Mouse (Mus musculus): ENCODE data around the gene Otogl. TPM values are rescaled to one million over a fixed set of nuclear protein-coding genes. Genes with fewer than 3 reads are reported as not detected.

Otogl gene
- polyA plus RNA-seq, 1 experiment = 0.02 TPM

GRCm38 (mm10) chr10:107946348-107946747 is 34.4 kb upstream of the Otogl start:
- Histone ChIP-seq H3K27ac (ENCODE audit: insufficient read depth, low read depth, low read length) (no peak overlapping the region), H3K4me1 (ENCODE audit: control insufficient read depth, insufficient read depth, low read length) (peaks cover under 1% of the 10 kb centered on the region; the same call in 1 of the 2 replicates), H3K36me3 (ENCODE audit: control insufficient read depth, insufficient read depth, low read length) (no peaks in the 10 kb centered on the region), H3K27me3 (replicated peaks; ENCODE audit: control insufficient read depth, insufficient read depth, low read length) (no peaks in the 10 kb centered on the region), H3K4me3 (ENCODE audit: insufficient read depth, low read depth, low read length) (no peak overlapping the region)
- no peak for TF ChIP-seq POLR2A (IDR thresholded peaks at IDR 0.05; ENCODE audit: low read depth, low read length)
- TF ChIP-seq CTCF (conservative IDR thresholded peaks at IDR 0.05; ENCODE audit: insufficient read depth, insufficient read length, low read depth, low read length) = no peak
- WGBS = 62% methylated on average over 5 of the region's 5 CpGs
- no peak for DNase-seq

GRCm38 (mm10) chr10:107943859-107944258 is 31.9 kb upstream of the Otogl start:
- peaks cover 7% of the 10 kb centered on the region; the same call in 1 of the 2 replicates for H3K4me1 ChIP-seq (ENCODE audit: control insufficient read depth, insufficient read depth, low read length)
- H3K27ac ChIP-seq (ENCODE audit: insufficient read depth, low read depth, low read length) = no peak overlapping the region
- no peak overlapping the region for H3K4me3 ChIP-seq (ENCODE audit: insufficient read depth, low read depth, low read length)
- no peak for TF ChIP-seq CTCF (conservative IDR thresholded peaks at IDR 0.05; ENCODE audit: insufficient read depth, insufficient read length, low read depth, low read length)
- TF ChIP-seq POLR2A (IDR thresholded peaks at IDR 0.05; ENCODE audit: low read depth, low read length) = no peak
- WGBS = 72% methylated on average over 3 of the region's 3 CpGs
- DNase-seq = no peak
- no peaks in the 10 kb centered on the region for H3K36me3 ChIP-seq (ENCODE audit: control insufficient read depth, insufficient read depth, low read length)
- no peaks in the 10 kb centered on the region for H3K27me3 ChIP-seq (replicated peaks; ENCODE audit: control insufficient read depth, insufficient read depth, low read length)

GRCm38 (mm10) chr10:107941188-107941900 is 29.4 kb upstream of the Otogl start:
- Histone ChIP-seq H3K4me3 (ENCODE audit: insufficient read depth, low read depth, low read length) (no peak overlapping the region), H3K36me3 (ENCODE audit: control insufficient read depth, insufficient read depth, low read length) (no peaks in the 10 kb centered on the region), H3K27me3 (replicated peaks; ENCODE audit: control insufficient read depth, insufficient read depth, low read length) (no peaks in the 10 kb centered on the region), H3K4me1 (ENCODE audit: control insufficient read depth, insufficient read depth, low read length) (peaks cover 7% of the 10 kb centered on the region; the same call in 1 of the 2 replicates), H3K27ac (ENCODE audit: insufficient read depth, low read depth, low read length) (no peak overlapping the region)
- TF ChIP-seq CTCF (conservative IDR thresholded peaks at IDR 0.05; ENCODE audit: insufficient read depth, insufficient read length, low read depth, low read length) (no peak), POLR2A (IDR thresholded peaks at IDR 0.05; ENCODE audit: low read depth, low read length) (no peak)
- peak; percentile 48 for DNase-seq
- 53% methylated on average over 4 of the region's 4 CpGs for WGBS

GRCm38 (mm10) chr10:107940302-107940701 is 28.4 kb upstream of the Otogl start:
- no peak overlapping the region for H3K27ac ChIP-seq (ENCODE audit: insufficient read depth, low read depth, low read length)
- no peaks in the 10 kb centered on the region for H3K27me3 ChIP-seq (replicated peaks; ENCODE audit: control insufficient read depth, insufficient read depth, low read length)
- no peak overlapping the region for H3K4me3 ChIP-seq (ENCODE audit: insufficient read depth, low read depth, low read length)
- no peaks in the 10 kb centered on the region for H3K36me3 ChIP-seq (ENCODE audit: control insufficient read depth, insufficient read depth, low read length)
- H3K4me1 ChIP-seq (ENCODE audit: control insufficient read depth, insufficient read depth, low read length) = peaks cover 7% of the 10 kb centered on the region; the same call in 1 of the 2 replicates
- 51% methylated on average over 6 of the region's 6 CpGs for WGBS
- TF ChIP-seq CTCF (conservative IDR thresholded peaks at IDR 0.05; ENCODE audit: insufficient read depth, insufficient read length, low read depth, low read length) (no peak), POLR2A (IDR thresholded peaks at IDR 0.05; ENCODE audit: low read depth, low read length) (no peak)
- DNase-seq = peak; percentile 59

- TF ChIP-seq POLR2A (IDR thresholded peaks at IDR 0.05; ENCODE audit: low read depth, low read length) (no peak), CTCF (conservative IDR thresholded peaks at IDR 0.05; ENCODE audit: insufficient read depth, insufficient read length, low read depth, low read length) (no peak)
- no peak for DNase-seq
- H3K36me3 ChIP-seq (ENCODE audit: control insufficient read depth, insufficient read depth, low read length) = no peaks in the 10 kb centered on the region
- peaks cover 7% of the 10 kb centered on the region; the same call in 1 of the 2 replicates for H3K4me1 ChIP-seq (ENCODE audit: control insufficient read depth, insufficient read depth, low read length)
- no peaks in the 10 kb centered on the region for H3K27me3 ChIP-seq (replicated peaks; ENCODE audit: control insufficient read depth, insufficient read depth, low read length)
- no peak overlapping the region for H3K27ac ChIP-seq (ENCODE audit: insufficient read depth, low read depth, low read length)
- H3K4me3 ChIP-seq (ENCODE audit: insufficient read depth, low read depth, low read length) = no peak overlapping the region
- 88% methylated on average over 6 of the region's 6 CpGs for WGBS
Measured at GRCm38 (mm10) chr10:107939821-107940220, 27.9 kb upstream of the Otogl start.

- no peak for DNase-seq
Measured at GRCm38 (mm10) chr10:107934055-107934454, 22.1 kb upstream of the Otogl start.

GRCm38 (mm10) chr10:107933527-107933926 is 21.6 kb upstream of the Otogl start:
- DNase-seq = no peak
- WGBS = 87% methylated on average over 1 of the region's 1 CpGs
- H3K4me1 ChIP-seq (ENCODE audit: control insufficient read depth, insufficient read depth, low read length) = peaks cover 3% of the 10 kb centered on the region; the same call in 1 of the 2 replicates
- no peaks in the 10 kb centered on the region for H3K27me3 ChIP-seq (replicated peaks; ENCODE audit: control insufficient read depth, insufficient read depth, low read length)
- H3K36me3 ChIP-seq (ENCODE audit: control insufficient read depth, insufficient read depth, low read length) = no peaks in the 10 kb centered on the region
- TF ChIP-seq CTCF (conservative IDR thresholded peaks at IDR 0.05; ENCODE audit: insufficient read depth, insufficient read length, low read depth, low read length) (no peak), POLR2A (IDR thresholded peaks at IDR 0.05; ENCODE audit: low read depth, low read length) (no peak)
- H3K27ac ChIP-seq (ENCODE audit: insufficient read depth, low read depth, low read length) = no peak overlapping the region
- no peak overlapping the region for H3K4me3 ChIP-seq (ENCODE audit: insufficient read depth, low read depth, low read length)

More at GRCm38 (mm10) chr10:107934055-107934454, 22.1 kb upstream of the Otogl start:
- Histone ChIP-seq H3K4me3 (ENCODE audit: insufficient read depth, low read depth, low read length) (no peak overlapping the region), H3K27me3 (replicated peaks; ENCODE audit: control insufficient read depth, insufficient read depth, low read length) (no peaks in the 10 kb centered on the region), H3K27ac (ENCODE audit: insufficient read depth, low read depth, low read length) (no peak overlapping the region), H3K4me1 (ENCODE audit: control insufficient read depth, insufficient read depth, low read length) (peaks cover 3% of the 10 kb centered on the region; the same call in 1 of the 2 replicates), H3K36me3 (ENCODE audit: control insufficient read depth, insufficient read depth, low read length) (no peaks in the 10 kb centered on the region)
- WGBS = 67% methylated on average over 3 of the region's 3 CpGs
- no peak for TF ChIP-seq CTCF (conservative IDR thresholded peaks at IDR 0.05; ENCODE audit: insufficient read depth, insufficient read length, low read depth, low read length)
- TF ChIP-seq POLR2A (IDR thresholded peaks at IDR 0.05; ENCODE audit: low read depth, low read length) = no peak

All from kidney, adult 2 months (tissue).